Mouse (Mus musculus) E14TG2a.4 (cell line): ENCODE data around the gene Pwwp2b.

Experiments used
- H3K27me3 ChIP-seq: 2 replicates; pipeline ENCODE4 v1.6.1; 2014; ENCODE audit warnings: low read length, control low read depth; ENCODE audit not compliant: insufficient read depth
- H3K36me3 ChIP-seq: 2 replicates; pipeline ENCODE4 v1.6.1; 2014; ENCODE audit warnings: low read length, control low read depth; ENCODE audit not compliant: insufficient read depth
- H3K4me1 ChIP-seq: replicated peaks from 2 replicates; pipeline ENCODE4 v1.6.1; 2014; ENCODE audit warnings: low read depth, low read length, control low read depth
- H3K4me3 ChIP-seq: replicated peaks from 2 replicates; pipeline ENCODE4 v1.5.1; 2014; ENCODE audit warnings: mild to moderate bottlenecking, low read length
- H3K9me3 ChIP-seq: 2 replicates; pipeline ENCODE4 v1.6.1; 2014; ENCODE audit warnings: low read length, control low read depth
- CTCF ChIP-seq: conservative IDR thresholded peaks from 2 replicates; pipeline ENCODE4 v1.5.1; 2014; ENCODE audit warnings: low read length
- NANOG ChIP-seq: IDR thresholded peaks from 2 replicates; pipeline ENCODE4 v1.6.1; 2014; ENCODE audit warnings: borderline replicate concordance, low read length, mixed read lengths
- POU5F1 ChIP-seq: IDR thresholded peaks from 2 replicates; pipeline ENCODE4 v1.6.1; 2014; ENCODE audit warnings: low read length, borderline replicate concordance

The Pwwp2b gene

GRCm38 (mm10) chr7:139220303-139220702, 28.0 kb upstream of the Pwwp2b start:
- Histone ChIP-seq H3K4me3 (no peak overlapping the region), H3K4me1 (peaks cover 13% of the 10 kb centered on the region), H3K36me3 (no peaks in the 10 kb centered on the region), H3K27me3 (peaks cover 19% of the 10 kb centered on the region), H3K9me3 (no peaks in the 10 kb centered on the region)
- no peak for TF ChIP-seq NANOG
- no peak for TF ChIP-seq POU5F1
- TF ChIP-seq CTCF = no peak

GRCm38 (mm10) chr7:139221072-139221471, 27.2 kb upstream of the Pwwp2b start:
- peaks cover 25% of the 10 kb centered on the region for H3K27me3 ChIP-seq
- no peak overlapping the region for H3K4me3 ChIP-seq
- TF ChIP-seq NANOG (no peak), POU5F1 (no peak), CTCF (no peak)
- H3K4me1 ChIP-seq = peaks cover 13% of the 10 kb centered on the region
- no peaks in the 10 kb centered on the region for H3K9me3 ChIP-seq
- H3K36me3 ChIP-seq = no peaks in the 10 kb centered on the region

GRCm38 (mm10) chr7:139221856-139222255, 26.4 kb upstream of the Pwwp2b start:
- Histone ChIP-seq H3K4me1 (peaks cover 13% of the 10 kb centered on the region), H3K36me3 (no peaks in the 10 kb centered on the region), H3K9me3 (no peaks in the 10 kb centered on the region), H3K27me3 (peaks cover 29% of the 10 kb centered on the region), H3K4me3 (no peak overlapping the region)
- TF ChIP-seq POU5F1 (no peak), NANOG (no peak), CTCF (no peak)

DNA sequence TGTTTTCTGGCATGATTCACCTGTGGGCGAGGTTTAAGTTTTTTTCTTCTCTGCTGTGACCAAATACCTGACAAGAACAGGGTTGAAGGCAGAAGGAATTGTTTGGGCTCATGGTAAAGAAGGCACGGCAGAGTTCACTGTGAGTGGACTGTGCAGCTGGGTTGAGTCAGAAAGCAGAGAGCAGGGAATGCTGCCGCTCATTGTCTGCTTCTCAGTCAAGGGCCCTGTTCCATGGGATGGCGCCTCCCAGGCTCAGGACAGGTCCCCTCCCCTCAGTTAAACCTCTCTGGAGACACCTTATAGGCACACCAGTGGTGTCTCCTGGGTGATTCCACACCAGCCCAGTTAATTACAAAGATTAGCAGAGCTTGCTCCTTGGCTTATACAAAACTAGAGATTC, 25.9 kb upstream of the Pwwp2b start:
- Histone ChIP-seq H3K4me3 (no peak overlapping the region), H3K4me1 (peaks cover 13% of the 10 kb centered on the region), H3K36me3 (no peaks in the 10 kb centered on the region), H3K9me3 (no peaks in the 10 kb centered on the region), H3K27me3 (peaks cover 33% of the 10 kb centered on the region)
- TF ChIP-seq CTCF (no peak), POU5F1 (no peak), NANOG (no peak)

- no peak overlapping the region for H3K4me3 ChIP-seq
- no peaks in the 10 kb centered on the region for H3K9me3 ChIP-seq
- TF ChIP-seq CTCF (no peak), NANOG (no peak), POU5F1 (no peak)
- peaks cover 13% of the 10 kb centered on the region for H3K4me1 ChIP-seq
- H3K27me3 ChIP-seq = peaks cover 47% of the 10 kb centered on the region
- no peaks in the 10 kb centered on the region for H3K36me3 ChIP-seq
Measured at GRCm38 (mm10) chr7:139224070-139224469, 24.2 kb upstream of the Pwwp2b start.

DNA sequence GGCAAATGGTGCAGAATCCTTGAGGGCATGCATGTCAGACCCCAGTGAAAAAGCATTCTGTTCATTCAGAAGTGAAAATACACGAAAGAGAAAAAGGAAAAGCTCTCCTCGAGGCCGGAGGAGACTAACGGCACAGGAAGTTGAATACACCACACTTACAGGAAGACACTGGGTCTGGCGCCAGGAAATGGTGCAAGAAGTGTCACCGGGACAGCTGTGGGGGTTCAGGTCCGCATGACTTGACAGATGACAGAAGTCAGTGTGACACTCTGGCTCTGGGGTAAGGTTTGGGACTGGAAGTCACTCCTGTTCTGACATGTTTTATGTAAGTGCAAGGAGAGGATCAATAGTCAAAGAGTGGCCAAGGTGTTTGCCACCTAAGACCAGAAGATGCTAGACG, 23.6 kb upstream of the Pwwp2b start:
- Histone ChIP-seq H3K4me1 (peaks cover 15% of the 10 kb centered on the region), H3K27me3 (peaks cover 54% of the 10 kb centered on the region), H3K36me3 (no peaks in the 10 kb centered on the region), H3K4me3 (no peak overlapping the region), H3K9me3 (no peaks in the 10 kb centered on the region)
- TF ChIP-seq POU5F1 (no peak), CTCF (no peak), NANOG (no peak)

- TF ChIP-seq POU5F1 = no peak
- Histone ChIP-seq H3K9me3 (no peaks in the 10 kb centered on the region), H3K36me3 (no peaks in the 10 kb centered on the region), H3K4me1 (peaks cover 23% of the 10 kb centered on the region), H3K4me3 (no peak overlapping the region), H3K27me3 (peaks cover 56% of the 10 kb centered on the region)
Measured at GRCm38 (mm10) chr7:139226416-139226815, 21.9 kb upstream of the Pwwp2b start.

- no peak for TF ChIP-seq POU5F1
- no peak for TF ChIP-seq CTCF
- TF ChIP-seq NANOG = no peak
Measured at GRCm38 (mm10) chr7:139228447-139229171, 19.7 kb upstream of the Pwwp2b start.

DNA sequence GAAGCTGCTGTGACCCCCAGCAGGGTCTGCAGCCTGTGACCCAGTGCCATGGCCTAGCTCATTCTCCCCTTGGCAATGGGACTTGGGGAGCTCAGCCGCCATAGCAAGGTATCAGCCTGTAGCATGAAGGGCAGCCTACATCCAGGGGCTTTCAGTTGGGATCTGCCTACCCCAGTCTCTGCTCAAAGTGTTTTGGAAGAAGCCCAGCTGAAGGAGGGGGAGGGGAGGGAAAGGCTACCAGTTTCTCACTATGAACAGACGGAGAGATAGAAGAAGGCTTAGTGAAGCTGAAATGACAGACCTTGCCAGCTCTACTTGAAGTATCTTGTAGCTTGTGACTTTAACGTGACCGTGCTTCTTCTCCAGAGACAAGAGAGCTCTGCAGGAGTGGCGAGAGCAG, 18.4 kb upstream of the Pwwp2b start:
- TF ChIP-seq POU5F1 = no peak
- no peak for TF ChIP-seq NANOG
- no peak for TF ChIP-seq CTCF
- Histone ChIP-seq H3K9me3 (no peaks in the 10 kb centered on the region), H3K4me3 (no peak overlapping the region), H3K36me3 (no peaks in the 10 kb centered on the region), H3K4me1 (peaks cover 32% of the 10 kb centered on the region), H3K27me3 (peaks cover 42% of the 10 kb centered on the region)

More at GRCm38 (mm10) chr7:139228447-139229171, 19.7 kb upstream of the Pwwp2b start:
- peaks cover 22% of the 10 kb centered on the region for H3K4me1 ChIP-seq
- H3K36me3 ChIP-seq = no peaks in the 10 kb centered on the region
- H3K9me3 ChIP-seq = no peaks in the 10 kb centered on the region
- H3K27me3 ChIP-seq = peaks cover 52% of the 10 kb centered on the region
- no peak overlapping the region for H3K4me3 ChIP-seq
